Mouse (Mus musculus) embryonic facial prominence, embryonic 11.5 days (tissue): ENCODE measurements around the gene Scnn1a. TPM values are rescaled to one million over a fixed set of nuclear protein-coding genes. Genes with fewer than 3 reads are reported as not detected.

Experiments
- ATAC-seq: fragments of 200-750 bp; cut with Nextera tagmentation; replicated peaks from 2 replicates; pipeline ENCODE4 v1.8.0; 2017; ENCODE audit warnings: low read depth; ENCODE audit not compliant: insufficient number of reproducible peaks, low FRiP score, low TSS enrichment
- DNase-seq: peaks from one replicate; pipeline ENCODE4 v3.0.0-alpha.2; 2015; ENCODE audit warnings: low spot score
- H3K27ac ChIP-seq: fragments of 300-500 bp; sonication (generic); replicated peaks from 2 replicates; pipeline ENCODE4 v1.5.1; 2014; ENCODE audit warnings: mild to moderate bottlenecking, low read depth, low read length, control low read depth
- H3K27me3 ChIP-seq: fragments of 300-500 bp; sonication (generic); 2 replicates; pipeline ENCODE4 v1.6.1; 2014; ENCODE audit warnings: mild to moderate bottlenecking, low read length, moderate library complexity, mixed read lengths; ENCODE audit not compliant: control insufficient read depth, insufficient read depth
- H3K36me3 ChIP-seq: fragments of 300-500 bp; sonication (generic); replicated peaks from 2 replicates; pipeline ENCODE4 v1.6.1; 2014; ENCODE audit warnings: low read depth, mild to moderate bottlenecking, low read length, moderate library complexity, mixed read lengths; ENCODE audit not compliant: control insufficient read depth, insufficient read depth
- H3K4me1 ChIP-seq: fragments of 300-500 bp; sonication (generic); 2 replicates; pipeline ENCODE4 v1.6.1; 2014; ENCODE audit warnings: low read length, mixed read lengths; ENCODE audit not compliant: control insufficient read depth, insufficient read depth
- H3K4me2 ChIP-seq: fragments of 300-500 bp; sonication (generic); 2 replicates; pipeline ENCODE4 v1.6.1; 2014; ENCODE audit warnings: low read depth, mild to moderate bottlenecking, control low read depth, low read length, moderate library complexity
- H3K4me3 ChIP-seq: fragments of 300-500 bp; sonication (generic); 2 replicates; pipeline ENCODE4 v1.5.1; 2014; ENCODE audit warnings: low read depth, low read length, control low read depth
- H3K9ac ChIP-seq: fragments of 300-500 bp; sonication (generic); replicated peaks from 2 replicates; pipeline ENCODE4 v1.6.1; 2014; ENCODE audit warnings: mild to moderate bottlenecking, control low read depth, low read length
- H3K9me3 ChIP-seq: fragments of 300-500 bp; sonication (generic); replicated peaks from 2 replicates; pipeline ENCODE4 v1.6.1; 2016; ENCODE audit warnings: mild to moderate bottlenecking, low read length, inconsistent platforms, mixed read lengths; ENCODE audit not compliant: control insufficient read depth
- WGBS: fragments of 180-500 bp; shearing (Covaris S2); extraction: QIAGEN DNeasy Blood & Tissue Kit; methylation state at CpG from one replicate; pipeline ENCODE4 v1.1.7; 2014; 5-methylcytosine and 5-hydroxymethylcytosine counted together
- polyA plus RNA-seq: library from polyadenylated mRNA; unstranded; fragments of >200 nt; fragmentation: Nextera tagmentation; extraction: Ambion mirVana; gene quantifications from 2 replicates; pipeline ENCODE4 v1.2.1, GENCODE M21; 2014

The Scnn1a gene
- polyA plus RNA-seq, 1 experiment from 2014 or later: 0.88 TPM

- WGBS: 64% methylated on average over 14 of the region's 14 CpGs
Observed at GRCm38 (mm10) chr6:125333112-125333899, 12.8 kb downstream of the Scnn1a start.

GRCm38 (mm10) chr6:125334356-125334755 is 13.9 kb downstream of the Scnn1a start:
- WGBS: 76% methylated on average over 2 of the region's 2 CpGs
- Histone ChIP-seq H3K27ac (no peak overlapping the region), H3K9ac (no peak overlapping the region)

More at GRCm38 (mm10) chr6:125333112-125333899, 12.8 kb downstream of the Scnn1a start:
- no peak overlapping the region for H3K4me2 ChIP-seq
- H3K4me3 ChIP-seq: no peak overlapping the region
- no peak overlapping the region for H3K27ac ChIP-seq
- no peaks in the 10 kb centered on the region for H3K9me3 ChIP-seq
- H3K9ac ChIP-seq: no peak overlapping the region
- H3K4me1 ChIP-seq: no peaks in the 10 kb centered on the region
- no peaks in the 10 kb centered on the region; the same call in 1 of the 2 replicates for H3K27me3 ChIP-seq
- no peaks in the 10 kb centered on the region for H3K36me3 ChIP-seq
- DNase-seq (no peak), ATAC-seq (no peak)

DNA sequence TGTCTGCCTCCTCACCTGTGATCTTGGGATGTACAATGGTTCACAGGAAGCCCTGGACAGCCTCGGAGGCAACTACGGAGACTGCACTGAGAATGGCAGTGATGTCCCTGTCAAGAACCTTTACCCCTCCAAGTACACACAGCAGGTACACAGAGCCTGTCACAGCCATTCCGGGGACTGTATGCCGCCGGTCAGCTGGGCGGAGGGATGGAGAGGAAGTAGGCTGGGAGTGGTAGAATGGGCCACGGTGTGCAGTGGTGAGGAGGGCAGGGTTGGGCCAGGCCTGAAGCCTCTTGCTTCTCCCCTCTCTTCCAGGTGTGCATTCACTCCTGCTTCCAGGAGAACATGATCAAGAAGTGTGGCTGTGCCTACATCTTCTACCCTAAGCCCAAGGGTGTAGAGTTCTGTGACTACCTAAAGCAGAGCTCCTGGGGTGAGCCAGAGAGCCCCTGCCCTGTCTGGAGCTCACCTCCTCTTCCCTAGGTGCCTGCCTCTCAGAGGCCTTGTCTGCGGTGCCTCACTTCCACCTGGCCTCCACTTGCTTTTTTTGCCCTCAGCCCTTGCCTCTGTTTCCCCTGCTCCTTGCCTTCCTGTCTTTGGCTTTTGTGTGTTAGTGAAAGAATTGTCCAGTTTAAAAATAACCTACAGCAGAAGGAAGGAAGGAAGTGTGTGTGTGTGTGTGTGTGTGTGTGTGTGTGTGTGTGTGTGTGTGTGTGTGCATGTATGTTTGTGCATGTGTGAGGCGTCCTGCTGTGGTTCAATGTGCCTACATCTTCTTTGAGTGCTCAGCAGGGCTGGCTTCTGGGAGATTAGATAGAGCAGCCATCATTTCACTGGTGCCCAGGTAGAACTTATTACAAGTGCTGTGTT is 18.6 kb downstream of the Scnn1a start:
- no peak overlapping the region for H3K4me3 ChIP-seq
- no peak for DNase-seq
- no peak overlapping the region for H3K4me2 ChIP-seq
- H3K4me1 ChIP-seq: no peaks in the 10 kb centered on the region; the same call in 1 of the 2 replicates
- H3K27me3 ChIP-seq: no peaks in the 10 kb centered on the region
- no peak for ATAC-seq
- no peak overlapping the region for H3K9ac ChIP-seq
- no peaks in the 10 kb centered on the region for H3K36me3 ChIP-seq
- no peak overlapping the region for H3K27ac ChIP-seq
- no peaks in the 10 kb centered on the region for H3K9me3 ChIP-seq
- 74% methylated on average over 9 of the region's 9 CpGs for WGBS

More at GRCm38 (mm10) chr6:125334356-125334755, 13.9 kb downstream of the Scnn1a start:
- Histone ChIP-seq H3K27me3 (no peaks in the 10 kb centered on the region; the same call in 1 of the 2 replicates), H3K4me1 (no peaks in the 10 kb centered on the region), H3K4me2 (no peak overlapping the region), H3K36me3 (no peaks in the 10 kb centered on the region), H3K4me3 (no peak overlapping the region), H3K9me3 (no peaks in the 10 kb centered on the region)
- ATAC-seq (no peak), DNase-seq (no peak)

- DNase-seq: no peak
- 60% methylated on average over 5 of the region's 5 CpGs for WGBS
- no peaks in the 10 kb centered on the region; the same call in 1 of the 2 replicates for H3K4me1 ChIP-seq
- H3K36me3 ChIP-seq: no peaks in the 10 kb centered on the region
- no peaks in the 10 kb centered on the region for H3K27me3 ChIP-seq
- no peak overlapping the region for H3K9ac ChIP-seq
- no peak overlapping the region for H3K4me2 ChIP-seq
- H3K9me3 ChIP-seq: no peaks in the 10 kb centered on the region
- 0 out of 2 replicates have a peak overlapping the region, but pooled peaks have one; percentile 16 for H3K27ac ChIP-seq
- ATAC-seq: no peak
- no peak overlapping the region for H3K4me3 ChIP-seq
Observed at GRCm38 (mm10) chr6:125340244-125340643, 19.8 kb downstream of the Scnn1a start.

DNA sequence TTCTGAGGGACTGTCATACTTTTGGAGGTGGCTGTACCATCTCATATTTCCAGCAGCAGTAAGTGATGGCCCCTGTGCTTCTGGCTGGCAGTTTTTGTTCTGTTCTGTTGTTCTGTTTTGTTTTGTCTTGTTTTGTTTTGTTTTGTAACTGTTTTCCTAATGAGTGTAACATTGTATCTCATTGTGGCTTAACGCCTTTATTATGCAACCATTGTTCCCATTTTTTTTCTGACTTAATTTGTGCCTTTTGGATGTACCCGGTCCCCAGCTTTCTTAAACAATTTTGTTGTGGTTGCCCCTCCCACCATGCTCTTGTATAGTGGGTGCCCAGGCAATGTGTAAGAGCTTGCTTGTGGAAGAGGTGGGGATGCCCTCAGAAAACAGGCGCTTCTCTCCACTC is 21.7 kb downstream of the Scnn1a start:
- Histone ChIP-seq H3K9me3 (no peaks in the 10 kb centered on the region), H3K27ac (no peak overlapping the region), H3K4me2 (no peak overlapping the region), H3K4me3 (no peak overlapping the region), H3K27me3 (no peaks in the 10 kb centered on the region), H3K9ac (no peak overlapping the region; the same call in 1 of the 2 replicates), H3K36me3 (no peaks in the 10 kb centered on the region), H3K4me1 (no peaks in the 10 kb centered on the region; the same call in 1 of the 2 replicates)
- DNase-seq: no peak
- ATAC-seq: no peak
- WGBS: 71% methylated on average over 3 of the region's 3 CpGs

DNA sequence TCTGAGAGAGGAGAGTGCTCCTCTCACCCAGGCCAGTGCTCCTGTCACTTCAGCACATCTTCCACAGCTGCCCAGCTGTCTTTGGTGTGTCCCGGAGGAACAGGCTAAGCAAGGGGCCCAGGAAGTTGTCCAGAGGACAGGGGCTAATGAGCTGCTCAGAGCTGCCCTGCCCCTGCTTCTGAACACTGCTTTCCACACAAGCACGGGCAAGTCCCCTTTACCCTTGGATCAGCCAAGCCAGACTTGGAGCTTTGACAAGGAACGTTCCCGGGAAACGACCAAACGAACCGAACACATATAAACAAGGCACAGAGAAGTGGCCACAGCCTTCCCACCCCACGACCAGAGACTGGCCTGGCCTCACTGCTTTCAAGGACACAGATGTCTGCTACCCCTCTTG is 23.6 kb downstream of the Scnn1a start:
- no peaks in the 10 kb centered on the region; the same call in 1 of the 2 replicates for H3K4me1 ChIP-seq
- no peak overlapping the region for H3K9ac ChIP-seq
- H3K9me3 ChIP-seq: no peaks in the 10 kb centered on the region
- H3K27me3 ChIP-seq: no peaks in the 10 kb centered on the region
- no peak overlapping the region for H3K4me2 ChIP-seq
- DNase-seq (no peak), ATAC-seq (no peak)
- 38% methylated on average over 8 of the region's 8 CpGs for WGBS
- no peak overlapping the region for H3K4me3 ChIP-seq
- H3K36me3 ChIP-seq: no peaks in the 10 kb centered on the region
- no peak overlapping the region for H3K27ac ChIP-seq

DNA sequence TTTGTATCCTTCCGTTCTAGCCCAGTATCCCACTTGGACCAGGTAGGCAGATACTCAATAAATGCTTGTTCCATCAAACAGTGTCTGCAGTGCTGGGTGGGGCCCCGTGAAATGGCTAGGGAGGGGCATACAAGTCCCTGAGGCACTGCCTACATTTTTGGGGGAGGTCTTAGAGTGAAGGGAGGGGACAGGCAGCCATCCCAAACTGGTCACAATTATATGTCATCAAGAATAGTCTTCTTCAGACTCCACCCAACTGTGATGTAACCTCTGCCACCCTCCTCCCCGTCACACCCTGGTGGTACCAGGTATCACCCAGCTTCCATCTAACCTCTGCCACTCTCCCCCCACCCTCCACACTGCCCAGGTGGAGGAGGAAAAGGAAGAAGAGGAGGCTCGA is 24.4 kb downstream of the Scnn1a start:
- H3K36me3 ChIP-seq: no peaks in the 10 kb centered on the region
- DNase-seq (no peak), ATAC-seq (no peak)
- no peaks in the 10 kb centered on the region; the same call in 1 of the 2 replicates for H3K4me1 ChIP-seq
- H3K9me3 ChIP-seq: no peaks in the 10 kb centered on the region
- H3K9ac ChIP-seq: no peak overlapping the region
- H3K27me3 ChIP-seq: no peaks in the 10 kb centered on the region
- no peak overlapping the region for H3K4me3 ChIP-seq
- WGBS: 57% methylated on average over 4 of the region's 4 CpGs
- no peak overlapping the region for H3K4me2 ChIP-seq
- H3K27ac ChIP-seq: no peak overlapping the region
